Mouse (Mus musculus): ENCODE measurements around the gene Tnr.
A peak's percentile ranks its signal among the peaks of the same experiment; 100 is the strongest.

Tnr gene

DNA sequence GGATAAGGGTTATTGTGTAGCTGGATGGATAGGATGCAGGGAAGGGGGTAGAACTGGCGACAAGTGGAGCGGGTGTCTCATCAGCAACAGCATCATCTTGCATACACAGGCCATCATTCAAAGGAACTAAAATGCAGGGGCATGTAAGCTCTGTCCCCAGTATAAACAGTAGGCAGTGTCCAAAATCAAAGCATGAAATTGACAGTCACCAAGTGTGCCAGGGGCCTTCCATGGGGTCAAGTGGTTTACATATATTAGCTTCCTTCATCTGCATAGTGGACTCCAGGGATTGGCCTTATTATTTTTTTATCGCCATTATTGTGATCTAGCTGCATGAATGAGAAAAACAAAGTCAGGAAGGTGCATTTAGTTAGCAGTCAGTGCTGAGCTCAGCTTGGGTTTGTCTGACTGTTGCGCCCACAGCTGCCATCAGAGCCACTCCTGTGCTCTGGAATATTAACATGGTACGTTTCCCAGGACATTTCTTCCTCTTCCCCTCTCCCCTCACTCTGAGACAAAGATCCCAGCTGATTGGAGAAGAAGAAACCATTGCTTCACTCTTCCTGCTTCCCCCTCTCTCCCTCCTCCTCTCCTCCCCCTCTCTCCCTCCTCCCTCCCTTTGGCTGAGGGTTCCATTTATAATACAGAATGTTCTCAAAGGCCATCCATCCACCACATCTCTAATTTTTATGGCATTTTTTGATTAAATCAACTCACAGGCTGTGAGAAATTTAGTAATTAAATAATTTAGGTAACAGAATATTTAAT is 106.4 kb downstream of the Tnr start:
- no peak for DNase-seq (ENCODE audit: low spot score in 2 of 2)

DNA sequence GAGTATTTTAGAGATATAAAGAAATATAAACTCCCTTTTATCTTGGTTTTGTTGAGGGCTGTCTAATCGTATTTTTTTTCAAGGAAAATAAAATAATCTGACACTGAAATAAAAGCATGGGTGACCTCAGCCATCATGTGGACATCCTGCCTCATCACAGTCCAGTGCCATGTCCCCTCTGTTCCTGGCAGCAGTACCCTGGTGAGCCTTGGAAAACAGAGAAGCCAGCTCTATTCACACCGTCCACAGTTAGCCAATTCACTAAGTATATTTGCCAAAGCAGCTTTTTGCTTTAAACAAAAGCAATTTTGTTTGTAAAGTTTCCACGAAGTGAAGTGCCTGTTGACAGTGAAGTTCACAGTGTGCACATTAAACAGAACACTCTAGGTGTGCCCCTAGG is 109.0 kb downstream of the Tnr start:
- DNase-seq (ENCODE audit: low spot score in 2 of 2), result no peak

DNA sequence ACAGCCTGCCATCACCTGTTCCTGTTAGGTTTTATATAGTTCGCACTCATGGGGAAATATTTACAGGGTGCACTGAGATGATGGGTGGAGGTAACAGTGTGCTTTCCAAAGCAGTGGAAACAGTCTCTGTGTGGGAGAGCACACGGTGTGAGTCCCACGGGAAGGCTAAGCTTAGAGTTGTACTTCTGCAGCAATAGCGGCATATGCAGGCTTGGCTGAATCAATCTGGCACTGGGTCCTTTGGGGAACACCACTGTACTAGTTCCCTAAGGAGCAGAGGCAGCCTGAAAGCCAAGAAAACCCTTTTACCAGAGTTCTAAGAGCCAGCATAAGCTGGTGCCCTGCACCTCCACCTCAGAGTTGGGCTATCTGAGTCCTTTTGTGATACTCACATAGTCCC is 115.8 kb downstream of the Tnr start:
- no peak for DNase-seq (ENCODE audit: low spot score in 2 of 2)

GRCm38 (mm10) chr1:159645719-159646118 is 122.2 kb downstream of the Tnr start:
- DNase-seq (ENCODE audit: low spot score in 2 of 2), result no peak

DNA sequence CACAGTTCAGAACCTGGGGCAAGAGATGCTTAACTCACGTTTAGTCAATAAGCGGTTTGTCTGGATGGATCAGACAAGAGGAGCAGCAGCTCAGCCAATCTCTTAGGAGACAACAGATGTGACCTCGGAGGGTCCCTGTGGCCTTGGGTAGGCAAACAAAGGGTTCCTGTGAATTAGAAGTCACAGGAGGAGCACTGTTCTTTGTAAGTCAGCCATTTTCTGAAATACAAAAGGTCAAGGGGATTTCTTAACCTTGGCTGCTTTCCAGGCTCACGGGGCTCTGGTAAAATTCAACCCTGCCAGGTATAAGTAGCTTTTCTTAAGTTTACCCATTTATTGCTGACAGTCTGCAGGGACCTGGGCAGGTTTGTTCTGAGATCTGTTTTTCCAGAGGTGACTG is 126.9 kb downstream of the Tnr start:
- DNase-seq (ENCODE audit: low spot score in 2 of 2), result no peak

- no peak for DNase-seq (ENCODE audit: low spot score in 2 of 2)
Observed at GRCm38 (mm10) chr1:159655241-159655640, 131.7 kb downstream of the Tnr start.

- DNase-seq (ENCODE audit: low spot score in 2 of 2), result no peak
Observed at GRCm38 (mm10) chr1:159657856-159658542, 134.4 kb downstream of the Tnr start.

DNA sequence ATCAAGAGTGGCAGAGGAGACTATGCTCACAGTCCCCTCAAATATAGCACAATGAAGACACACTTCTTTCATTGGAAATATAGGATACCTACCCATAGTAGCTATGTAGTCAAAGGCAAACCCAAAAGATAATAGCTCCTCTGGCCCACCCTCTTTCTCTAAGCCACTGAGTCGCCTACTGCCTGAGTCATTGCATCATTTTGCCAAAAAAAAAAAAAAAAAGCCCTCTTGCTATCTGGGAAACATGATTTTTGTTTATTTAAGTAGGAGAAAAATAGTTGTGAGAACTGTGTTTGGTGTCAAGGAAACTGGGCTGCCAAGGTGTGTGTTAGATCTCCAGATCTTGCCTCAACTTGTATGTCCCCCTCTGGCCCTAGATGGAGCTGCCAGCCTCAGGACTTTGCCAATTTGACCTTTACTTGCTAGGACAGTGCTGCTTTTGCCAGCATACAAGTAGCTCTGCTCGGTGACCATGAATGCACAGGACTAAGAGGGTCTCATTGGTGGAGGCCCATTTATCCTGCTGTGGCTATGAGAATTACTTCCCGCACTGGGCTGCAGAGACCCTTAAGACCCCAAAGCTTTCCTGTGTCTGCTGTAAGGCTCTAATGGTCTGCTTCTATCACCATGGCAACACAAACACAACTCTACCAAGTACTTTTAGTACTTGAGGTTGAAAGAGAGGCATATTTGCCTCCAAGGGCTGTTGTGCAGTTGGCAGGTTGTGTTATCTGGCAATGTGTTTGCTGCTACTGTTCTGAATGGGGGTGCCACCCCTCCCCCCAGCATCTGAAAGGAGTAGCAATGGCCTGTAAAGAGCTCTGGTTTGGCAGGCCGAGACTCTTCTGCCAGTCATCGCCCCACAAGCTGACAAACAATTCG is 137.3 kb downstream of the Tnr start:
- peak; percentile 79 to 81 for DNase-seq (ENCODE audit: low spot score in 2 of 2)

DNA sequence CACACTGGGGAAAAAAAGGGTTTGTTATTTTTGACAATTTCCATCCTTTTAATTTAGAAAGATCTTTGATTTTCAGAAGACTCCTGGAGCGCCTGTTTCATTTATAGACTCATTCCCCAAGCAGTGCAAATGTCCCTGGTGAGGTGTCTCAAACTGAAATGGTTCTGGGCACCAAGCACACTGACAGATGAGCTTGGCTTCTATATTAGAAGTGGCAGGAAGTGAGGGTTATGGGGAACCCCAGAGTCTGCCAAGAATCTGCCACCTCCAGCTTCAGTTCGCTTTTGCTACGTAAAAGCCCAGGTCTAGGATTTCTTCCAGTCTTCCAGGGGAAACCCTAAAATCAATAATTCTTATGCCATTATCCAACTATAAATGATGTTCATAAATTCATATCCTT is 140.9 kb downstream of the Tnr start:
- peak in 1 of 2 experiments; percentile 60 for DNase-seq (ENCODE audit: low spot score in 2 of 2)

GRCm38 (mm10) chr1:159664945-159665344 is 141.4 kb downstream of the Tnr start:
- no peak for DNase-seq (ENCODE audit: low spot score in 2 of 2)

GRCm38 (mm10) chr1:159670629-159671150 is 147.1 kb downstream of the Tnr start:
- peak; percentile 84 to 89 for DNase-seq (ENCODE audit: low spot score in 2 of 2)

DNA sequence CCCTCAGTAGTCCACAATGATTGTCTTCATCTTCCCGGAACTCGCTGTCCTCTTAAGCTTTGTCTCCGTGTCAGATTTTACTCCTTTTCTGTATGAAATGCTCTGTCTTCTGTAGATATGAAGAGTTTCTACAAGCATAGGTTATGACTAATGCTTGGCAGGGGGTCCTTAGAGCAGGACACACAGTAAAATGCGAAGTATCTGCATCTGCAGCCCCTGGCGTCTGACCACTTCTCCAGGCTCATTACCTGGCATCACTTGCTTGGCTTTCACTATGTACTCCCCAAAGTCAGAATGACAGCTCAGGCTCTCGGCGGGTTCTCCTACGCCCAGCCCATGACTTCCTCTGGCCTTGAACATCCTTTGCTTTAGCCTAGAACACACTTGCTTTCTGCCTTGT is 147.6 kb downstream of the Tnr start:
- no peak for DNase-seq (ENCODE audit: low spot score in 2 of 2)

GRCm38 (mm10) chr1:159674240-159674639 is 150.7 kb downstream of the Tnr start:
- no peak for DNase-seq (ENCODE audit: low spot score in 2 of 2)

DNA sequence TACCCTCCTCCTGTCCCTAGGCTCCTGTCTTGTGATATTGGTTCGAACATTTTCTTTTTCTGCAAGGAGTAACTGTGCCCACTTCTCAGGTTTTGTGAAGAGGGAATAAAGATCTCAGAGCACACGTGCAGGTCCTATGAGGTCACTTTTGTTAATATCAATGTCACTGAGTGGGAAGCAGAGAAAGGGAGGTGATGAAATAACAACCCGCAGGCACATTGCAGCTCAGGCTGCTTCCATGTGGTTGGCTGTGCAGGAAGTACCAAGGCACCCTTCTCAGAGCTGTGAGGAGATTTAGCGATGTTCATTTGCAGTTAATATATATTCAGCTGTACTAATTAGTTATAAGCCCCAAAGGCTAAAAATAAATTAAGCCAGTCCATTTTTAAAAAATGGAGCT is 151.9 kb downstream of the Tnr start:
- DNase-seq (ENCODE audit: low spot score in 2 of 2), result no peak

DNA sequence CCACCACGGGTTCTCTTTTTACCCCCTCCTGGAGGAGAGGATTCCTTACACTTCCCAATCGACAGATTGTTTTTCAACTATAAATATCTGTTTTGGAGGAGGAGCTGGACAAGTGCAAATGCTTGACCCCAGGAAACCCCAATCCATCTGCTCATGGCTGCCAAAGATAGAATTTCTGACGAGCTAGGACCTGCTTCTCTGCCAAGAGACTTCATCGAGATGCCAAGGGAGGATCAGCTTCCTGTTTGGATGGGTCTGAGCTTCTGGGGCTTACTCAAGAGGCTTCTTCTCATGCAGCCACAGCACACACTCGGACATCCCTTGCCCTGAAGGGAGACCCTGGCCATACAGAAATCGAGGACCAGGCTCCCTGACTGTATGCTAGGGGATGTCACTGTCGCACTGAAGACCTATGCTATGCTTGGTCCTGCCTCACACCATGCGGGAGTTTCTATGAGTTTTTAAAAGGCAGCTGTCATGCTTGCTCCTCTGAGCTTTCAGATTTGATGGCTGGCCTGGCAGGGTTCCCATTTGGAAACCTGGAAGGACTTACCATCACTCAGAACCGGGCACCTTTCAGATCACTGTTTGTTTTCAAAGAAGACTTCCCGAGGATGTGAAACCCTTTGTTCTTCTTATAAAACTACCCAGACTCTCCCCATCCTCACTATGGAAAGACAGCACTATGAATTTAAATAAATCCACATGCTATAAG is 154.8 kb downstream of the Tnr start:
- DNase-seq (ENCODE audit: low spot score in 2 of 2), result peak in 1 of 2 experiments; percentile 68

DNA sequence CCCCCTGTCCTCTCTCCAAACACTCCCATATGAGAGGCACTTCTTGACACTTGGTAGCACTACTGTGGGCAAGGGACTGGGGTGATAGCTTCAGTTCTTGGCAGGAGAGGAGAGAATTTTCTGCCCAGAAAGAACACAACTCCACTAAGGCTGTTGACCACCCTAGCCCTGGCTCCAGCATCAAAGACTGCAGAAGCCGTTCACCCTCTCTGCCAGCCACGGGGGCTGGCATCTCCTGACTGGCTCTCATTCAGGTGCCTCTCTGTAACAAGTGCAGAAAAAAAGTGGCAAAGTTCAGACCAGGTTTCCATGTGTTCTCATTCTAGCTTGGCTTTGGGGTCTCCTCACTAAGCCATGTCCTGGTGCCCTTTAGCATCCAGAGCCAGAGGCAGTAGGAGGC is 157.7 kb downstream of the Tnr start:
- peak; percentile 56 to 65 for DNase-seq (ENCODE audit: low spot score in 2 of 2)

DNA sequence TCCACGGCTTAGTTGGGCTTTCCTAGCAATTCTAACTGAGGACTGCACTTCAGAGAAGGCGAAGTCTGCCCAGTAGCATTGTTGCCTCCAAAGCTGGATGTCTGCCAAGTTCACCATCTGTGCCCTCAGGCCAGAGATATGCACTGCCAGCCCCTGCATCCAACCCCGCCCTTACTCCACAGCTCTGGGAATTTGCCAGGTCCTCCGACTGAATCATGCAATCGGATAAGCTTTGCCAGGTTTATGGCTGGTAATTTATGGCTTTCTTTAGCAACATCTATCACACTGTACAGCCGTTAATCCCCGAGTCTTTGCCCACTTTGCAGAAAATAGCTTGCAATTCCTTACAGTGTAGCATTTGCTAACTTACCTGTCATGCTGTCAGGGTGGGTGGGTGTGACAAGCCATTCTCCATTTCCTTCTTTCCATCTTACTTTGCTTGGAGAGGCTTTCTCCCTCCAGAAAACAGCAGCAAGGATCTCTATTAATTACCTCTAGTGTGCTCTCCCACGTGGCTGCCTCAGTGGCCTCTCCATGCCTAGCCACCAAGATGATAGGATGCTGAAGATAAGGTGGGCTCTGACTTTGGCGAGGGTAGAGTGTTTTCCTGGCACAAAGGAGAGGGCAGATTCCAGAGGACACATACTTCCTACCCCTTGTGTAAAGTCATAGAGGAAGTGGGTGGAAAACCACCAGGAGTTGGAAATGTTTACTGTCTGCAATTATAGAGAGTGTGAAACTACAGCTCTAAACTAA is 163.1 kb downstream of the Tnr start:
- DNase-seq (ENCODE audit: low spot score in 2 of 2), result peak; percentile 77 to 79

GRCm38 (mm10) chr1:159696717-159697116 is 173.1 kb downstream of the Tnr start:
- peak; percentile 58 to 62 for DNase-seq (ENCODE audit: low spot score in 2 of 2)

GRCm38 (mm10) chr1:159702038-159702437 is 178.5 kb downstream of the Tnr start:
- DNase-seq (ENCODE audit: low spot score in 2 of 2), result no peak

DNA sequence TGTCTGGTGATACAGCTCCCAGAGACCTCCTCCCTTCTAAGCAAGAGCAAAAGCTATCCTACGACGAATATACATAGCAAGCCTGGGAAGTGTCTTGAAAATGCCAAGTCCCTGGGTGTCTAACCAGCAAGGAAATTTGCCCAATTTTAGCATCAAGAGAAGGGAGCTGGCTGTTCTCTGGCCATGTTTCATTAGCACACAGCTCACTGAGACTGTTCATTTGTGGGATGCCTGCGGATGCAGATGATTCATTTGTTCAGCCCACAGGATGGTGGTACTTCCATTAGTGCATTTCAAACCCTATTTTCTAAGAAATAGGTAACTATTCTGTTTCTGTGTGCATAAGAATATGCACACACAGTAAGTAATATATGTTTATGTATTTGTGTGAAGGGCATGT is 181.4 kb downstream of the Tnr start:
- DNase-seq (ENCODE audit: low spot score in 2 of 2), result no peak

DNA sequence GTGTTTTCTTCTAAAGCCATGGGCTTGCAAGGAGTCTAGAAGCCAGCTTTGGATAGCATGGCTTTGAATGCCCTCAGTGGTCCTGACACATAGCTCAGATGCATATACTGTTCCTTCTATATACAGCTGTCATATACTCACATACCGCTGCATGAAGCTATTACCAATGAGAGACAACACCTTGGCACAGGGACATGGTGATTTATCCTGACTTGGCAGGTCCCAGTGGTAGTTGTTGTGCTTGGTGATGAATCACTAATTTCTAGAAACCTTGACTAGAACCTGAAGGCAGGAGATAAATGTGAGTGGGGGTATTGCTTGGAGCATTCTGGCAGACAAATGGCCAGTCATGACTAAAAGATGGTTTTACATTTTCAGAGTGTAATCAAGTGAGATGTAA is 192.7 kb downstream of the Tnr start:
- no peak for DNase-seq (ENCODE audit: low spot score in 2 of 2)
